Mouse (Mus musculus): ENCODE results near the gene Hectd2.

Hectd2 gene

GRCm38 (mm10) chr19:36652686-36653085 is 98.2 kb downstream of the Hectd2 start:
- DNase-seq (ENCODE audit: low spot score) = no peak

GRCm38 (mm10) chr19:36662734-36663133 is 108.3 kb downstream of the Hectd2 start:
- no peak for DNase-seq (ENCODE audit: low spot score)

- DNase-seq (ENCODE audit: low spot score) = no peak
Observed at GRCm38 (mm10) chr19:36663918-36664317, 109.5 kb downstream of the Hectd2 start.

- no peak for DNase-seq (ENCODE audit: low spot score)
Observed at GRCm38 (mm10) chr19:36664417-36664816, 110.0 kb downstream of the Hectd2 start.

GRCm38 (mm10) chr19:36665206-36665605 is 110.8 kb downstream of the Hectd2 start:
- DNase-seq (ENCODE audit: low spot score) = no peak

GRCm38 (mm10) chr19:36665641-36666040 is 111.2 kb downstream of the Hectd2 start:
- DNase-seq (ENCODE audit: low spot score) = no peak

GRCm38 (mm10) chr19:36666471-36666870 is 112.0 kb downstream of the Hectd2 start:
- no peak for DNase-seq (ENCODE audit: low spot score)

GRCm38 (mm10) chr19:36667368-36667767 is 112.9 kb downstream of the Hectd2 start:
- DNase-seq (ENCODE audit: low spot score) = no peak

GRCm38 (mm10) chr19:36668098-36668497 is 113.7 kb downstream of the Hectd2 start:
- DNase-seq (ENCODE audit: low spot score) = no peak

- DNase-seq (ENCODE audit: low spot score) = no peak
Observed at GRCm38 (mm10) chr19:36668881-36669639, 114.6 kb downstream of the Hectd2 start.

- DNase-seq (ENCODE audit: low spot score) = no peak
Observed at GRCm38 (mm10) chr19:36669720-36670451, 115.4 kb downstream of the Hectd2 start.

All from urinary bladder, postnatal 10 days (tissue).